Mouse (Mus musculus): ENCODE data around the gene Ltc4s.

DNA sequence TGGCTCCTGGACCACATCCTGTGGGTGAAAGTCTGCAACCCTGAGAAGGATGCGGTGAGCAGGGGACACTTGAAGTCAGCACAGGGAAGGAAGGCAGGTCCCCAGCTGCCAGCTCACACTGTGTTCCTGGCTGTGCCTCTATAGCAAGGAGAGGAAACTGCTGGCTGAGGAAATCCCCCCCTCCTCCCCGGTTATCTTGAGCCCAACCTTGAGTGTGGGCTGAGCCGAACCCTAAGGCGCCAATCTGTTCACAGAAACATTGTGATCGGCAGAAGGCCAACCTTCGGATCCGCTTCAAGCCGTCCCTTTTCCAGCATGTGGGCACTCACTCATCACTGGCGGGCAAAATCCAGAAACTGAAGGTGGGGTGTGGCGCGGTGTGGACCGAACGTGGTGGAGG lies 5.4 kb downstream of the Ltc4s start:
- TF ChIP-seq CTCF (IDR thresholded peaks at IDR 0.05; ENCODE audit: control insufficient read depth, insufficient read depth, insufficient read length) (no peak), CEBPB (IDR thresholded peaks at IDR 0.05; ENCODE audit: low read depth) (no peak), MYOD1 (IDR thresholded peaks at IDR 0.05; ENCODE audit: control insufficient read depth, insufficient read length, low read depth) (no peak), MAX (IDR thresholded peaks at IDR 0.05) (no peak)

Measured in C2C12 (cell line).